Mouse (Mus musculus) cerebellum, adult 8-10 months (tissue): ENCODE data around the gene Sdc4.

Source experiments
- DNase-seq: peaks from one replicate; pipeline ENCODE4 v3.0.0; 2022

The Sdc4 gene

GRCm38 (mm10) chr2:164429881-164430615, 13.6 kb downstream of the Sdc4 start:
- no peak for DNase-seq

- no peak for DNase-seq
These were observed 15.2 kb downstream of the Sdc4 start for GRCm38 (mm10) chr2:164428451-164428850.

GRCm38 (mm10) chr2:164426952-164427351, 16.7 kb downstream of the Sdc4 start:
- DNase-seq: no peak

DNA sequence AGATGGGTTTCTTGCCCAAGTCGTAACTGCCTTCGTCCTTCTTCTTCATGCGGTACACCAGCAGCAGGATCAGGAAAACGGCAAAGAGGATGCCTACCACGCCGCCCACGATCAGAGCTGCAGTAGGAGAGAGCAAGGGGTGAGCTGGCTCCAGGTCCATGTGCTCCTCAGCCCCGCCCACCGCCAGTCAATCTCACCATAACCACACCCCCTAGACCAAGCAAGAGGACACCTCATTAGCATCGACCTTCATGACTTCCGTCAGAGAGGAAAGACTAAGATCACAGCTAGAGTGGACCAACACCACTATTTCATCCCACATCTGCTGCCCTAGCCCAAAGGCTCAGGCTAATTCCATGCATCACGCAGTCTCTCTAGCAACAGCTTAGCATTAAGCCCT, 17.6 kb downstream of the Sdc4 start:
- no peak for DNase-seq

DNA sequence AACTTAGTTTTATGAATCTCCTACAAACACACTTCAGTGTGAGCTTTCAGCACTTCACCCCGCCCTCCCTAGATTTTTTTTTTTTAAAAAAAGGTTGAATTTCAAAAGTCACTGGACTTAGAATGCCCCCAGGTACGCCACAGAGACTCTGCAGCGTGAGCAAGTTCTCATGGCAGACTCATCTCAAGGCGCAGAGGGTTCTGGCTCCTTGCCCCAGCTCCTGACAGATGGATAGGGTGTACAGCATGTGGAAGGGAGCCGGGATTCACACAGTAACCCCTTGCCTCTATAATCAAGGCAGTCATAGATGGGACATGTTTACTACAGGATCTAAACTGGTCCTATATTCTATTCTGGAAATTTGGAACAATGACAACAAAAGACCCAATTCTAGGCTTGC, 18.3 kb downstream of the Sdc4 start:
- no peak for DNase-seq

- DNase-seq: no peak
These were observed 19.3 kb downstream of the Sdc4 start for GRCm38 (mm10) chr2:164424406-164424805.

GRCm38 (mm10) chr2:164423464-164423863, 20.2 kb downstream of the Sdc4 start:
- no peak for DNase-seq

- DNase-seq: no peak
These were observed 20.9 kb downstream of the Sdc4 start for GRCm38 (mm10) chr2:164422675-164423393.

DNA sequence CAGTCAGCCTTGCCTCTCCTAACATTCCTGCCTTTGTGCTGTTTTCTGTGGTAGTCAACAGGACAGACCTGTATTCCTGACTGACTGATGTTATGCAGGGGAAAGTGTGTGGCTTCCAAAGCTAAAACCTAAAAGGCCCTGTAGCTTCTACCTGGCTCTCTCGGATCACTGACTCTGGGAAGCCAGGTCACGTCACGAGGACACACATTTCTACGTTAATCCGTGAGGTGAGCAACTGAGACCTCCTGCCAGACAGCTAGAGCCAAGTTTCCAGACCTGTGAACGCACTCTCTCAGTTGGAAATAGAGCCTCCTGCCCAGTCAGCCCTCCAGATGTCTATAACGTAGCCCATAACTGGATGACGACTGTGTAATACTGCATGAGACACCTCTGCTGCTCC, 21.7 kb downstream of the Sdc4 start:
- no peak for DNase-seq

GRCm38 (mm10) chr2:164421306-164421705, 22.4 kb downstream of the Sdc4 start:
- no peak for DNase-seq

GRCm38 (mm10) chr2:164419489-164419888, 24.2 kb downstream of the Sdc4 start:
- no peak for DNase-seq

- no peak for DNase-seq
These were observed 25.3 kb downstream of the Sdc4 start for GRCm38 (mm10) chr2:164418308-164418875.

- no peak for DNase-seq
These were observed 26.5 kb downstream of the Sdc4 start for GRCm38 (mm10) chr2:164417198-164417597.

DNA sequence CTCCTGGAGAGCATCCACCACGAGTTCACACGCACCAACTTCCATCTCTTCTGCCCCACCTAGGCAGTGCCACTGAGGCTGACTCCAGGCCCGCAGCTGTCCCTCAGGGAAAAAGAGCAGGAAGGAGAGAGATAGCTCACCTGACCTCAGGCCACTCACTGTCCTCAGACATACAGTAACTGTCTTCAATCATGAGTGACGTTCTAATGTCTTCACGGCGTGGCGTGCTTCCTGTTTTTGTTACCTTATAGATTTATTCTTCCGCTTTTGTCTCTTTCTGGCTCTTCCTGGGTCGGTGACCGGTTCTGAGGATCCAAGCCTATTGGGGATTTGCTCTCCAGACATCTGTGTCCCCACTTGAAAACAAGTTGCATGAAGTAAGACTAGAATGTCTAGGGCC, 29.1 kb downstream of the Sdc4 start:
- no peak for DNase-seq

- no peak for DNase-seq
These were observed 29.5 kb downstream of the Sdc4 start for GRCm38 (mm10) chr2:164414167-164414566.

DNA sequence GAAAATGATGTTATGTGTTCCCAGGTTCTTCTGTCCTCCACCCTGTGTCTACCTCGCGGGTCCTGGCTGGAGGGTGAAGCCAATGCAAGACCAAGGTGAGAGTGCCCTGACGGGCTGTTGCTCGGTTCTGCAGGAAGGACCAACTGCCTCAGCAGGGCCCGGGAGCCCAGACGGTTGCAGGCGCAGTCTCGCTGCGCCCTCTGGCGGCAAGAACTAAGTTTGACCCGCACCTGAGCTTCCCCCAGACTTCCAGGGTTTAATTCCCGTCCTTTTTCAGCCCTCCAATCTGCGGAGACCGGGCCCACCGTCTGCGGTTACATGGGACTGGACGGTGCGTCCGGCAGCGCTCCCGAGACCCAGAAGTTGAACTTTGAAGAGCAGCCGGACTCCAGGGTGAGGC, 36.0 kb downstream of the Sdc4 start:
- DNase-seq: peak; percentile 54

- DNase-seq: no peak
These were observed 38.2 kb downstream of the Sdc4 start for GRCm38 (mm10) chr2:164405519-164405918.

DNA sequence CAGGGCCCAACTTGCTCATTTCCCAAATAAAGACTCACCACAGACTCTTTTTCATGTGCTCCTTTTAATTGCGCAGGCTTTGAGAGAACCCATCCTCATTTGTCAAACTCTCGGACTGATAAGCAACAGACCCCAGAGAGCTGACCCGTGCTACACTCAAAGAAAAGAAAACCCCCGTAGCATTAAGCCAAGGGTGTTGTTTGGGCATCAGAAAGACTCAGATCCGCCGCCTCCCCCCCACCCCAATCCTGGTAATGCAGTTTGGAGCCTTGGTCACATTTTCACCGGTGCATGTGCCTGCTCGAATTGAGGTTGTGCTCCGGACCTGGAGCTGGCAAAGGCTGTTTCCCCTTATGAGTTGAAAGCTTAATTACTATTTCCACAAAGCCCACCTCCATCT, 38.6 kb downstream of the Sdc4 start, which contains the start of gene Matn4:
TSS of gene Matn4 (minus strand) at position 101 of the 400 bp plus-strand sequence.
- no peak for DNase-seq

DNA sequence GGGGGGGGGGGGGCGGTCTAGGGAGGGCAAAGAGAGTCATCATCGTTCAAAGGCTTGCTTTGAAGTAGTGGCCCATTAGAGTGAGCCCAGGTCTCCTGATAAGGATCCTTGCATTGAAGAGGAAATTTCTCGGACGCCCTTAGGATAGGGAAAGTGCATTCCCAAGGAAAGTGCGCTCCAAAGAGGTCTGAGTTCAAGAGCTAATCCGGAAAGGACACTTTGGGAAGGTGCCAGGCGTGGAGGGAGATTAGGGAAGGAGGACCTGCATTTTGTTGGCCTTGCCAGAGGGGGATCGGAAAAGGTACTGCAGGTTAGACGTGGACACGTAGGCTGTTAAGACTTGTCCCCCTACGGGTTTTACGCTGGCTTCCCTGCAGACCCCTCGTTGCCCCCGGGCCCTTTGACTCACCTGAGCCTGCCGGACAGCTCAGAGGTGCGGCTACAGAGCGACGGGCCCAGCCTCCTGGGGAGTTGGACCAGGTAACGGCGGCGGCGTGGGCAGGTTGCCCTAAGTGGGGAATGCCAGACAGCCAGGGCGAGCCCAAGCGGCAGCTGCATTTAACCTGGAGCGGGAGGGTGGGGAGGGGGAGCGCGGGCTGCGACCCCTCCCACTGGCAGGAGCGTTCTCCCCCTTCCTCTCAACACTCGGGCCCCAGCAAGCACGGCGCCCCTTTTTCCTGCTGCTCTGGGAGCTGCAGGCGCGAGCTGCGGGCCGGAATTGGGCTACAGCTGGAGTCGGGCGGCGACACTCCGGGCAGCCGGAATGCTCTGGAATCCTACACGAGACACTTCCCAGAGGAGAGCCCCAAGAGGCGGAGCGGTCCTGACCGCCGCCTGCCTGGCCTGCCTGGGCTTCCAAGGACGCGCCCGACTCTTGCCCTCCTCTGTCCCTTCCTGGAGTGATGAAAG, 39.4 kb downstream of the Sdc4 start:
- DNase-seq: no peak

- no peak for DNase-seq
These were observed 40.1 kb downstream of the Sdc4 start for GRCm38 (mm10) chr2:164403396-164404081.

GRCm38 (mm10) chr2:164402906-164403305, 40.8 kb downstream of the Sdc4 start, which contains the start of gene Rbpjl:
TSS of gene Rbpjl (plus strand) at chr2:164403141.
- DNase-seq: peak; percentile 27

DNA sequence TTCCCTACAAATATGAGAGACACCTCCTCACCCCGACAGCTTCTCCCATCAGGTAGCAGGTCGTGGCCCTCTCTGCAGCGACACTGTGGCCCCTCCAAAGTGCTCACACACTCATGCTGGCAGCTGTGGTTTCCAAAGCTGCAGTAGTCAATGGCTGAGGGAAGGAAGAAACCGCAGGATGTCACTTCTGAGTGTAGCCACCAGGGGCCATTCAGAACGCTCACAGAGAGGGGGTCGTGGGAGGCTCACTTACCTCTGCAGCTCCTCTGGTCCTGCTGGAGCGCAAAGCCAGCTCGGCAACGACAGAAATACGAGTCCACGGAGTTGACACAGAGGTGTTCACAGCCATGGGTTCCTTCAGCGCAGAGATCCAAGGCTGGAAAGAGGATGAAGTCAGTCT, 46.8 kb downstream of the Sdc4 start:
- no peak for DNase-seq
